Mouse (Mus musculus): ENCODE data around the gene Psme1. TPM values are rescaled to one million over a fixed set of nuclear protein-coding genes. Genes with fewer than 3 reads are reported as not detected.

The Psme1 gene
- polyA plus RNA-seq, 2 experiments = 51.1 to 99.9 TPM

DNA sequence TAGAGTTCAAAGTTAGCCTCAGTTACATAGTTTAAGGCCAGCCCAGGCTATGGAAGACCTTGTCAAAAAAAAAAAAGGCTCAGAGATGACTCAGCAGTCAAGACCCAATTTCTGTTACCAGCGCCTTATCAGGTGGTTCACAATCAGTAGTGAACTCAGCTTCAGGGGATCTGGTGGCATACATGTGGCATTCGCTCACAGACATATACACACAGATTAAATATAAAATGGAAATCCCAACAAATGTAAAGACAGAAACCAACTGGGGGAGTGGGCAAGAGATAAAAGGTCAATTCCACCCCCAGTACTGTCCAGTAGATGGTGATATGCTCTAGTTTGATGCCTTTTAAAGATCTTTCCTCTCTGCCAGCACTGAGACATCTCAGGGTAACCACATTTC is 8.2 kb downstream of the Psme1 start:
- Histone ChIP-seq H3K9ac (replicated peaks) (peak overlapping the region; percentile 84), H3K36me3 (replicated peaks; ENCODE audit: control insufficient read depth, insufficient read depth, low read depth) (peaks cover 5% of the 10 kb centered on the region), H3K9me3 (ENCODE audit: control insufficient read depth, low read length) (no peaks in the 10 kb centered on the region), H3K27me3 (ENCODE audit: control insufficient read depth, insufficient read depth, low read length) (no peaks in the 10 kb centered on the region), H3K27ac (peak overlapping the region; percentile 98), H3K4me3 (ENCODE audit: insufficient read depth in 1 of 2, low read depth in 2 of 2, low read length in 2 of 2) (no peak overlapping the region), H3K4me1 (replicated peaks; ENCODE audit: control insufficient read depth in 2 of 2, insufficient read depth in 2 of 2, low read length in 1 of 2) (peaks cover 33 to 35% of the 10 kb centered on the region in 2 experiments), H3K4me2 (ENCODE audit: low read depth) (peak overlapping the region; percentile 99)
- ATAC-seq (ENCODE audit: insufficient read depth) (peak; percentile 51), DNase-seq (ENCODE audit: low read depth in 3 of 3, low spot score in 3 of 3) (peak; percentile 76 to 77 (median 77))
- TF ChIP-seq EP300 (IDR thresholded peaks at IDR 0.05; ENCODE audit: low read depth) (peak; percentile 75), CTCF (IDR thresholded peaks at IDR 0.05; ENCODE audit: low read depth) (peak; percentile 14; the same call in 1 of the 2 replicates)
- 17% methylated on average over 2 of the region's 2 CpGs for WGBS (ENCODE audit: insufficient replicate concordance)

DNA sequence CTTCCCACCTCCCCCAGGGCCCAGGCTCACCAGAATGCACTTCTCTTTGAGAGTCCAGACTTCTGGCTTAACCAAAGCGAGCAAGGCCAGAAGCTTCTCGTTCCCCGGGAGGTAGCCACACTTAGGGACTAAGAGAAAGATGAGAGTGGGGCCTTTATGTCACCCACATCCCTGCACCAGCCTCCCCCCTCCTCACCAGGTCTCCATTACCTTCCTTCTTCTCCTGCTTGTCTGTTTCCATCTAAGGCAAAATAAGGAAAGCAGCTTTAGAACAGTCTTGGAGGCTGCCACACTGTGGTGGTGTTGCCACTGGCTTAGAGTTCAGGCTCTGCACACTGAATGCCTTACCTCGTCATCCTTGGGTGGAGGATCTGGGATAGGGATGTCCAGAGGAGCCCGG is 11.3 kb downstream of the Psme1 start:
- Histone ChIP-seq H3K4me3 (ENCODE audit: insufficient read depth in 1 of 2, low read depth in 2 of 2, low read length in 2 of 2) (no peak overlapping the region), H3K36me3 (replicated peaks; ENCODE audit: control insufficient read depth, insufficient read depth, low read depth) (peaks cover 3% of the 10 kb centered on the region), H3K9ac (replicated peaks) (no peak overlapping the region; the same call in 1 of the 2 replicates), H3K27ac (no peak overlapping the region), H3K4me2 (ENCODE audit: low read depth) (peak overlapping the region; percentile 26), H3K27me3 (ENCODE audit: control insufficient read depth, insufficient read depth, low read length) (no peaks in the 10 kb centered on the region), H3K4me1 (replicated peaks; ENCODE audit: control insufficient read depth in 2 of 2, insufficient read depth in 2 of 2, low read length in 1 of 2) (peaks cover 27 to 31% of the 10 kb centered on the region in 2 experiments), H3K9me3 (ENCODE audit: control insufficient read depth, low read length) (no peaks in the 10 kb centered on the region)
- DNase-seq (ENCODE audit: low read depth in 3 of 3, low spot score in 3 of 3) = no peak
- TF ChIP-seq CTCF (IDR thresholded peaks at IDR 0.05; ENCODE audit: low read depth) (no peak), EP300 (IDR thresholded peaks at IDR 0.05; ENCODE audit: low read depth) (no peak)
- ATAC-seq (ENCODE audit: insufficient read depth) = no peak
- 83% methylated on average over 5 of the region's 5 CpGs for WGBS (ENCODE audit: insufficient replicate concordance)

DNA sequence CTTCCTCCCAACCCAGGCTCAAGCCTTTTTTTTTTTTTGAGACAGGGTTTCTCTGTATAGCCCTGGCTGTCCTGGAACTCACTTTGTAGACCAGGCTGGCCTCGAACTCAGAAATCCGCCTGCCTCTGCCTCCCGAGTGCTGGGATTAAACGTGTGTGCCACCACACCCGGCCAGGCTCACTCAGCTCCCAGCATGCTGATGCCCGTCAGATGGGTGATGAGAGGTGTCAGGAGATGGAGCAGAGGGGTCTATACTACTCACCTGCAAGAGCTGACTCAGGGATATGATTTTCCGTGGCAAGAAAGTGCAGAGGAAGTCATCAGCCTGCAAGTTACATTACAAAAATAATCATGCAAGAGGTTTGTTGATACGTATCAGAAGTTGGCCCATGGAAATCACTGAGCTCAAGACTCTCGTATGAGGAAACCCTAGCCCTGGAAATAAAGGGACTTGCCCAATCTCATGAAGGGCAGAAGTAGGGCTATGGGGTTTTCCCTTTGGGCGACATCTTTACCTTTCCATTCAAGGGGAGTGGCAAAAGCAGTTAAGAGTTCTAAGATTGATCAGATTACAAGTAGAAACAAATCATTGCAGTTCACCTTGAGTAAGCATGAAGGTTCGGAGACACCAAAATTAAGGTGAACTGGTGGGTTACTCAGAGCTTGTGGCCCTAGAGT is 12.0 kb downstream of the Psme1 start:
- TF ChIP-seq EP300 (IDR thresholded peaks at IDR 0.05; ENCODE audit: low read depth) (no peak), CTCF (IDR thresholded peaks at IDR 0.05; ENCODE audit: low read depth) (no peak)
- 68% methylated on average over 11 of the region's 11 CpGs for WGBS (ENCODE audit: insufficient replicate concordance)
- DNase-seq (ENCODE audit: low read depth in 3 of 3, low spot score in 3 of 3) (no peak), ATAC-seq (ENCODE audit: insufficient read depth) (no peak)
- Histone ChIP-seq H3K27me3 (ENCODE audit: control insufficient read depth, insufficient read depth, low read length) (no peaks in the 10 kb centered on the region), H3K9ac (replicated peaks) (peak overlapping the region; percentile 77), H3K36me3 (replicated peaks; ENCODE audit: control insufficient read depth, insufficient read depth, low read depth) (peaks cover 3% of the 10 kb centered on the region), H3K4me2 (ENCODE audit: low read depth) (peak overlapping the region; percentile 75), H3K4me3 (ENCODE audit: insufficient read depth in 1 of 2, low read depth in 2 of 2, low read length in 2 of 2) (peak overlapping the region; percentile 79 to 96), H3K9me3 (ENCODE audit: control insufficient read depth, low read length) (no peaks in the 10 kb centered on the region), H3K27ac (peak overlapping the region; percentile 97), H3K4me1 (replicated peaks; ENCODE audit: control insufficient read depth in 2 of 2, insufficient read depth in 2 of 2, low read length in 1 of 2) (peaks cover 26 to 29% of the 10 kb centered on the region in 2 experiments)

DNA sequence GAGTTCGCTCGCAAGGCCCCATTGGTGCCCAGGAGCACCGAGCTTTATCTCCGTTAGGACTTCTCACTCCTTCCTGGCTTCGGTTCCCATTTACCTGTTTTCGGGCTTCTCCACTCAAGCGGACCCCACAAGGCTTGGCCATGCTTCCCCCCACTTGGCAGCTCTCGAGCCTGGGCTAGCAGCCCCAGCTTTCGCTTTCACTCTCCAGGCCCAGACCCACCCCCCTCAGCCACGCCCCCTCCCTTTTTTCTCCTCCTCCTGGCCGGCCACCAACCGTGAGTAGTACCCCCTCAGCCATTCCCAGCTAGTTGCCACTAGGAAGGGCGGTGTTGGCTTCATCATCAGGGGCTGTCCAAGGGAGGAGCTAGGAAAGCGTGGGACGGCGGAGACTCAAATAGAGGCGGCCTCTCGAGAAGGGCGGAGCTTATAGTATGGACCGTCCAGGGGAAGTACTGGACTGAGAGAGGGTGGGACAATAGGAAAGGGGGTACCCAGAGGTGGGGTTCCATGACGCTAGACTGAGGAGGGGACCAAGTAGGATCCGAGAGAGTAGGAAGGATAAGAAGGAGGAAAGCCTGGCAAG is 12.9 kb downstream of the Psme1 start, which contains the start of gene Psme2:
TSS of gene Psme2 (minus strand) at position 366 of the 583 bp plus-strand sequence.
- Histone ChIP-seq H3K4me1 (replicated peaks; ENCODE audit: control insufficient read depth in 2 of 2, insufficient read depth in 2 of 2, low read length in 1 of 2) (peaks cover 20 to 23% of the 10 kb centered on the region in 2 experiments), H3K27me3 (ENCODE audit: control insufficient read depth, insufficient read depth, low read length) (no peaks in the 10 kb centered on the region), H3K36me3 (replicated peaks; ENCODE audit: control insufficient read depth, insufficient read depth, low read depth) (peaks cover 11% of the 10 kb centered on the region), H3K4me3 (ENCODE audit: insufficient read depth in 1 of 2, low read depth in 2 of 2, low read length in 2 of 2) (peak within 1 kb of the TSS; percentile 79 to 96), H3K9ac (replicated peaks) (peak within 1 kb of the TSS; percentile 77), H3K9me3 (ENCODE audit: control insufficient read depth, low read length) (no peaks in the 10 kb centered on the region), H3K4me2 (ENCODE audit: low read depth) (peak within 1 kb of the TSS; percentile 75), H3K27ac (peak within 1 kb of the TSS; percentile 97)
- DNase-seq (ENCODE audit: low read depth in 3 of 3, low spot score in 3 of 3) = peak; percentile 88 to 93 (median 92)
- ATAC-seq (ENCODE audit: insufficient read depth) = peak; percentile 86
- TF ChIP-seq CTCF (IDR thresholded peaks at IDR 0.05; ENCODE audit: low read depth) = no peak; the same call in 1 of the 2 replicates
- TF ChIP-seq EP300 (IDR thresholded peaks at IDR 0.05; ENCODE audit: low read depth) = no peak
- 0% methylated on average over 22 of the region's 22 CpGs for WGBS (ENCODE audit: insufficient replicate concordance)

DNA sequence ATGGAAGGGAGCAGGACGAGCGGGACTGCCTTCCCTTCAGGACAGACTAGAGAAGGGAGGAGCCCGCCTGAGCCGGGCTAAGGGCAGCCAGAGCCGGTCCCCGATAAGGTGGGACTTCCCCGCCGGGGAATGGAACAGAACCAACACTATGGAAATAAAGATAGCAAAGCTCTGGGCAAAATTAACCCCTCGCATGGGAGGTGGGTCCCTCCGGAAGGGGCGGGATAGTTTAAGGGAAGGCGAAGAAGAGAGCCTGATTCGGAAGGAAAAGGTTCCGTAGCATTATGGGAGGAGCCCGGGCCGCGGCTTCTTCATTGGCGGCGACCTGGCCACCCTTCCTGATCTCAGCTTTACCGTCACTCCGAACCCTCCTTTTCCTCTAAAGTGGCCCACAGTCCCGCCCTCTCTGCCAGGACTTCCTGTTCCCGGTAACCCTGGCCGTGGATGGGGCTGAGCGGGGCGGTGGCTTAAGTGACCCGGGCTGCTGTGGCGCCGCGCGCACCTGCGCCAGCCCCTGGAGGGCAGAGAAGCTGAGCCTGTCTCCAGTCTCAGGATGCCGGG is 13.5 kb downstream of the Psme1 start, which contains the start of gene Rnf31:
TSS of gene Rnf31 (plus strand) at position 378 of the 561 bp plus-strand sequence.
- peaks cover 15% of the 10 kb centered on the region for H3K36me3 ChIP-seq (replicated peaks; ENCODE audit: control insufficient read depth, insufficient read depth, low read depth)
- H3K27me3 ChIP-seq (ENCODE audit: control insufficient read depth, insufficient read depth, low read length) = no peaks in the 10 kb centered on the region
- peak within 1 kb of the TSS; percentile 79 to 96 for H3K4me3 ChIP-seq (ENCODE audit: insufficient read depth in 1 of 2, low read depth in 2 of 2, low read length in 2 of 2)
- H3K9me3 ChIP-seq (ENCODE audit: control insufficient read depth, low read length) = no peaks in the 10 kb centered on the region
- peak; percentile 87 for ATAC-seq (ENCODE audit: insufficient read depth)
- peaks cover 14 to 17% of the 10 kb centered on the region in 2 experiments for H3K4me1 ChIP-seq (replicated peaks; ENCODE audit: control insufficient read depth in 2 of 2, insufficient read depth in 2 of 2, low read length in 1 of 2)
- peak within 1 kb of the TSS; percentile 75 for H3K4me2 ChIP-seq (ENCODE audit: low read depth)
- peak; percentile 94 to 95 (median 95) for DNase-seq (ENCODE audit: low read depth in 3 of 3, low spot score in 3 of 3)
- peak within 1 kb of the TSS; percentile 97 for H3K27ac ChIP-seq
- WGBS (ENCODE audit: insufficient replicate concordance) = 0% methylated on average over 33 of the region's 33 CpGs
- TF ChIP-seq EP300 (IDR thresholded peaks at IDR 0.05; ENCODE audit: low read depth) (no peak; the same call in 1 of the 2 replicates), CTCF (IDR thresholded peaks at IDR 0.05; ENCODE audit: low read depth) (peak; percentile 0; the same call in 1 of the 2 replicates)
- peak within 1 kb of the TSS; percentile 77 for H3K9ac ChIP-seq (replicated peaks)

All from liver, embryonic 14.5 days (tissue).